Mouse (Mus musculus): ENCODE measurements around the gene Noc3l.

GRCm38 (mm10) chr19:38819427-38819802 is 378 bp upstream of the Noc3l start:
- TF ChIP-seq CTCF (IDR thresholded peaks at IDR 0.05; ENCODE audit: low read depth) (no peak), EP300 (IDR thresholded peaks at IDR 0.05; ENCODE audit: low read depth) (no peak)

Data from liver, postnatal 0 days (tissue).